Mouse (Mus musculus): ENCODE data around the gene Btbd8.

Gene Btbd8

GRCm38 (mm10) chr5:107516087-107516486 lies 78.3 kb downstream of the Btbd8 start:
- DNase-seq (ENCODE audit: low spot score in 2 of 2): no peak

- no peak for DNase-seq (ENCODE audit: low spot score in 2 of 2)
Observed at GRCm38 (mm10) chr5:107518602-107519001, 80.8 kb downstream of the Btbd8 start.

GRCm38 (mm10) chr5:107521386-107521785 lies 83.6 kb downstream of the Btbd8 start:
- DNase-seq (ENCODE audit: low spot score in 2 of 2): no peak

- DNase-seq (ENCODE audit: low spot score in 2 of 2): no peak
Observed at GRCm38 (mm10) chr5:107521897-107522296, 84.1 kb downstream of the Btbd8 start.

DNA sequence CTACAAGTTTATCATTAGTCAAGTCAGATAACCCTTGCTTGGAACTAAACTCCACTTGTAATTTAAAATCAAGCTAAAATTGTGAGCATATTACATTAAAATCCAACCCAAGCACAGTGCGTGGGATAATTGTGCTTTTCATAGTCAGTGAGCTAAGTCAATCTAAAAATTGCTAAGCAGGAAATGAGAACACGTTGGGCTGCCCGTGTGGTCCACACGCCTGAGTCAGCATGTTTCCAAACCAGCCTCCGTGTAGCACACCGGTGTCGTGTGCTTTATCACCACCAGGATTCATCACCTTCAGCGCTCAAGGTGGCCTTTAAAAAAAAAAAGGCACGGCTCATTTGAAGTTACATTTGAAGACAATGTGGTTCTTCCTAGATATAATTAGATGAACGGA lies 86.5 kb downstream of the Btbd8 start:
- DNase-seq (ENCODE audit: low spot score in 2 of 2): no peak

- no peak for DNase-seq (ENCODE audit: low spot score in 2 of 2)
Observed at GRCm38 (mm10) chr5:107528856-107529255, 91.1 kb downstream of the Btbd8 start.

GRCm38 (mm10) chr5:107533590-107533989 lies 95.8 kb downstream of the Btbd8 start:
- DNase-seq (ENCODE audit: low spot score in 2 of 2): no peak

GRCm38 (mm10) chr5:107534581-107534980 lies 96.8 kb downstream of the Btbd8 start, which contains the start of gene 1700028K03Rik:
1700028K03Rik (plus strand) TSS chr5:107534709.
- DNase-seq (ENCODE audit: low spot score in 2 of 2): no peak

DNA sequence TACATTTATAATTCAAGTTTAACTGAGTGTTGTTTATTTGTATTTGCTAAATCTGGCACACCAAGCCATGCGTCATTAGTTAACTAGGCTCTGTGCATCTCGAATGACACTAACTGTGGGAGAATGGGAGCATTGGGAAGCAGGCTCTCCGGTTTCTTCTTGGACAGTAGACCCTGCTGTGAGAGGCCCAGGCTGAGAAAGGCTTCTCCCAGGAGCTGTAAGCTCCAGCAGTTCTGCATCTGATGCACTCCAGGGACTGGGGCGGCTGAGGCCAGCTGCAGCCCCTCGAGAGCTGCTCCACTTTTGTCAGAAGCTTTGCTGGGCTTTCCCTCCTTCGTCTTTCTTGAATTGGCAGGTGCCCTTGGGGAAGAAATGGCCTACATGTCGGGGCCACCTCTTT lies 103.9 kb downstream of the Btbd8 start:
- DNase-seq (ENCODE audit: low spot score in 2 of 2): no peak

GRCm38 (mm10) chr5:107545927-107546326 lies 108.1 kb downstream of the Btbd8 start:
- no peak for DNase-seq (ENCODE audit: low spot score in 2 of 2)

GRCm38 (mm10) chr5:107547955-107548354 lies 110.2 kb downstream of the Btbd8 start:
- no peak for DNase-seq (ENCODE audit: low spot score in 2 of 2)

DNA sequence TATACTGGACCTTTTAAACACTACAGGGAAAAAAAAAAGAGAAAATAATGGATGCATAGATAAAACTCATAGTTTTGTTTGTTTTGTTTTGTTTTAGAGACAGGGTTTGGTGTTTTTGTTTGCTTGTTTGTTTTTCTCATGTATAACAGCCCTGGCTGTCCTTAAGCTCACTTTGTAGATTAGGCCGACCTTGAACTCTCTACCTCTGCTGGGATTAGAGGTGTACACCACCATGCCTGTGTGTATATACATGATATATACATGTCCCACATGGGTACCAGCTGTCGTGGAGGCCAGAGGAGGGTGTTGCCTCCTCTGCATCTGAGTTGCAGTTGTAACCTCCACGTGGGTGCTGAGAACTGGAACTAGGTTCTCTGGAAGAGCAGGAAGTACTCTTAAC lies 110.6 kb downstream of the Btbd8 start:
- DNase-seq (ENCODE audit: low spot score in 2 of 2): no peak

- no peak for DNase-seq (ENCODE audit: low spot score in 2 of 2)
Observed at GRCm38 (mm10) chr5:107554336-107554735, 116.5 kb downstream of the Btbd8 start.

DNA sequence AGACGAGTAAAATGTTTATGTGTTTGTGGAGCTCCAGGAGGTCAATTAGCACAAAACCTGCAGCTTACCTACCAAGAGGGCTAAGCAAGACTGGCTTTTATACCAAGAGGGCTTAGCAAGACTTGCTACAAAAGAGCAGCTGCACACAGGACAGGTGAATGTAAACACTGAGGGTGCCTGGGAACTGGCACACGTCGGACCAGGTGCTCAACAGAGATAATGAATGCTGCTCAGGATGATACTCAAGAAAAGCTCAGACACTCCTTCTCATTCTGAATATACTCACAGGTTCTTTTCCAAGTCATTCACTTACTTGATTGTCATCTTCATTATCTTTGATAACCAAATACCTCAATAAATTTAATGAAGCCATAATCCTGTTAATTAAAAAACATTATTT lies 119.2 kb downstream of the Btbd8 start:
- no peak for DNase-seq (ENCODE audit: low spot score in 2 of 2)

Data from urinary bladder, adult 18-20 months (tissue).